Mouse (Mus musculus) heart, embryonic 13.5 days (tissue): ENCODE results near the gene 9430097D07Rik. TPM values are rescaled to one million over a fixed set of nuclear protein-coding genes. Genes with fewer than 3 reads are reported as not detected.

Experiments
- ATAC-seq: fragments of 200-750 bp; cut with Nextera tagmentation; 2 replicates; pipeline ENCODE4 v1.8.0; 2017; ENCODE audit warnings: moderate TSS enrichment; ENCODE audit not compliant: insufficient number of reproducible peaks, low FRiP score, low TSS enrichment; ENCODE audit errors: extremely low read depth
- H3K27ac ChIP-seq: fragments of 300-500 bp; sonication (generic); replicated peaks from 2 replicates; pipeline ENCODE4 v1.5.1; 2015; ENCODE audit warnings: moderate library complexity, mild to moderate bottlenecking, inconsistent platforms
- H3K27me3 ChIP-seq: fragments of 300-500 bp; sonication (generic); replicated peaks from 2 replicates; pipeline ENCODE4 v1.6.1; 2015; ENCODE audit warnings: mild to moderate bottlenecking, inconsistent platforms
- H3K36me3 ChIP-seq: fragments of 300-500 bp; sonication (generic); 2 replicates; pipeline ENCODE4 v1.6.1; 2015; ENCODE audit warnings: mild to moderate bottlenecking, inconsistent platforms
- H3K4me1 ChIP-seq: fragments of 300-500 bp; sonication (generic); 2 replicates; pipeline ENCODE4 v1.6.1; 2015; ENCODE audit warnings: inconsistent platforms
- H3K4me2 ChIP-seq: fragments of 300-500 bp; sonication (generic); 2 replicates; pipeline ENCODE4 v1.6.1; 2015; ENCODE audit warnings: inconsistent platforms, mild to moderate bottlenecking, moderate library complexity
- H3K4me3 ChIP-seq: fragments of 300-500 bp; sonication (generic); 2 replicates; pipeline ENCODE4 v1.5.1; 2015; ENCODE audit warnings: moderate library complexity, mild to moderate bottlenecking, inconsistent platforms
- H3K9ac ChIP-seq: fragments of 300-500 bp; sonication (generic); 2 replicates; pipeline ENCODE4 v1.6.1; 2015; ENCODE audit warnings: inconsistent platforms, mild to moderate bottlenecking, moderate library complexity
- H3K9me3 ChIP-seq: fragments of 300-500 bp; sonication (generic); 2 replicates; pipeline ENCODE4 v1.6.1; 2016; ENCODE audit warnings: inconsistent platforms
- WGBS: fragments of 180-500 bp; shearing (Covaris S2); methylation state at CpG from one replicate; pipeline ENCODE4 v1.1.7; 2015; ENCODE audit warnings: mixed read lengths; 5-methylcytosine and 5-hydroxymethylcytosine counted together
- polyA plus RNA-seq: library from polyadenylated mRNA; unstranded; fragments of >200 nt; fragmentation: Nextera tagmentation; extraction: Ambion mirVana; gene quantifications from 2 replicates; pipeline ENCODE4 v1.2.1, GENCODE M21; 2015

The 9430097D07Rik gene
- polyA plus RNA-seq, 1 experiment from 2014 or later = 0.21 TPM

GRCm38 (mm10) chr2:32596725-32597124 is 21.2 kb upstream of the 9430097D07Rik start:
- peaks cover 10% of the 10 kb centered on the region for H3K4me1 ChIP-seq
- H3K27me3 ChIP-seq = no peaks in the 10 kb centered on the region
- H3K4me3 ChIP-seq = no peak overlapping the region
- H3K4me2 ChIP-seq = no peak overlapping the region
- no peak for ATAC-seq
- no peaks in the 10 kb centered on the region for H3K9me3 ChIP-seq
- H3K9ac ChIP-seq = no peak overlapping the region
- H3K36me3 ChIP-seq = peaks cover 78% of the 10 kb centered on the region
- no peak overlapping the region for H3K27ac ChIP-seq
- 91% methylated on average over 13 of the region's 13 CpGs for WGBS

- Histone ChIP-seq H3K9me3 (no peaks in the 10 kb centered on the region), H3K4me2 (no peak overlapping the region), H3K36me3 (peaks cover 63% of the 10 kb centered on the region), H3K9ac (no peak overlapping the region), H3K27me3 (no peaks in the 10 kb centered on the region), H3K4me3 (no peak overlapping the region), H3K4me1 (peaks cover 39% of the 10 kb centered on the region), H3K27ac (no peak overlapping the region)
- WGBS = 60% methylated on average over 6 of the region's 6 CpGs
- no peak for ATAC-seq
Measured at GRCm38 (mm10) chr2:32591249-32591648, 15.8 kb upstream of the 9430097D07Rik start.

DNA sequence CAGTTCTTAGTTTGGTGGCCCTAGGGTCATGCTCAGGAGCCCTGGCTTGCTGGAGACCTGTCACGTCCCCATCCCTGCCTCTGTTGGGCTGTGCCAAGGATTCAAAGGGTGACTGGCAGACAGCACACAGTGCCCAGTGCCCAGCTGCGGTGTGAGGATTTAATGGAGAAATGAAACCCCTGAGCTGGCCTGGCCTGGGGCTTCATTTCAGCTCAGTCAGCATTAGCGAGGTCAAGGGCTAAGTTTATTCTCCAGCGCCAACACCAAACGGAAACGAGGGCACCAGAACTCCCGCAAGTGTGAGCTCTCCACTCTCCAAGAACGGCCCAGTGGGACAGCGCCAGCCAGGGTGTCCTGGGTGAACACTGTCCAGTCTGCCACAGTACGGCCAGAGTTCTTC is 14.7 kb upstream of the 9430097D07Rik start:
- no peak overlapping the region for H3K4me2 ChIP-seq
- no peaks in the 10 kb centered on the region for H3K9me3 ChIP-seq
- peak overlapping the region; percentile 87; the same call in 1 of the 2 replicates for H3K27ac ChIP-seq
- H3K4me1 ChIP-seq = peaks cover 41% of the 10 kb centered on the region
- no peaks in the 10 kb centered on the region for H3K27me3 ChIP-seq
- peaks cover 53% of the 10 kb centered on the region for H3K36me3 ChIP-seq
- ATAC-seq = no peak
- peak overlapping the region; percentile 61; the same call in 1 of the 2 replicates for H3K9ac ChIP-seq
- no peak overlapping the region for H3K4me3 ChIP-seq
- 78% methylated on average over 10 of the region's 10 CpGs for WGBS

GRCm38 (mm10) chr2:32589213-32589795 is 13.8 kb upstream of the 9430097D07Rik start:
- WGBS = 40% methylated on average over 11 of the region's 11 CpGs
- H3K9ac ChIP-seq = peak overlapping the region; percentile 61
- no peak for ATAC-seq
- H3K27me3 ChIP-seq = no peaks in the 10 kb centered on the region
- peaks cover 43% of the 10 kb centered on the region for H3K36me3 ChIP-seq
- peak overlapping the region; percentile 73 for H3K4me3 ChIP-seq
- peaks cover 41% of the 10 kb centered on the region for H3K4me1 ChIP-seq
- no peaks in the 10 kb centered on the region for H3K9me3 ChIP-seq
- H3K4me2 ChIP-seq = peak overlapping the region; percentile 77
- H3K27ac ChIP-seq = peak overlapping the region; percentile 87

DNA sequence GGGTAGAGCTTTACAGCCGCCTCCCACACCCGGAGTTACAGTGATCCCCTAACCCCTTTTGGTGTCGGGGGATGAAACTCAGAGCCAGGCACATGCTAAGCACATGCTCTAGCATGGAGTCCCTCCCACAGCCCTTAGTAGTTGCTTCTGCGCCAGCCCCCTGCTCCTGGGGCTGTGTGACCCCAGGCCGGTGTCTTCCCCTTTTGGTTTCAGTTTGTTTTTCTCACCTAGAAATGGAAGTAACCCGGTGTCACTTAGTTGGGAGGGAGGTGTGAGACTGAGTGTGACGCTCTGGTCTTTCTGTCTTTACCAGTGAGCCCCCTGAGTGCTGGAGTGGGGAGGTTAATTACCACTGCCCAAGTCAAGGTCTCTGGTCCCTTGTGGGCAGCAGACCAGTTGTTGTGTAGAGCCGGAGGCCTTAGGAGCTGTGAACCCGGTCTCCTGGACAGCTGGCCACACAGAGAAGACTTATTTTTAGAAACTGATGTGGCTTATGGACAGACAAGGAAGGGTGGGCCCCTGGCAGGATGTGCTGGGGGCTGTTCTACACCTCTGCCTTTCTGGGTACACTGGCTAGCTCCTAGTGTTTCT is 12.3 kb upstream of the 9430097D07Rik start:
- H3K9ac ChIP-seq = peak overlapping the region; percentile 88
- peak overlapping the region; percentile 87 for H3K27ac ChIP-seq
- no peak for ATAC-seq
- H3K4me2 ChIP-seq = peak overlapping the region; percentile 77
- WGBS = 6% methylated on average over 9 of the region's 9 CpGs
- no peaks in the 10 kb centered on the region for H3K9me3 ChIP-seq
- peaks cover 46% of the 10 kb centered on the region for H3K4me1 ChIP-seq
- H3K27me3 ChIP-seq = no peaks in the 10 kb centered on the region
- peaks cover 29% of the 10 kb centered on the region for H3K36me3 ChIP-seq
- peak overlapping the region; percentile 73 for H3K4me3 ChIP-seq

DNA sequence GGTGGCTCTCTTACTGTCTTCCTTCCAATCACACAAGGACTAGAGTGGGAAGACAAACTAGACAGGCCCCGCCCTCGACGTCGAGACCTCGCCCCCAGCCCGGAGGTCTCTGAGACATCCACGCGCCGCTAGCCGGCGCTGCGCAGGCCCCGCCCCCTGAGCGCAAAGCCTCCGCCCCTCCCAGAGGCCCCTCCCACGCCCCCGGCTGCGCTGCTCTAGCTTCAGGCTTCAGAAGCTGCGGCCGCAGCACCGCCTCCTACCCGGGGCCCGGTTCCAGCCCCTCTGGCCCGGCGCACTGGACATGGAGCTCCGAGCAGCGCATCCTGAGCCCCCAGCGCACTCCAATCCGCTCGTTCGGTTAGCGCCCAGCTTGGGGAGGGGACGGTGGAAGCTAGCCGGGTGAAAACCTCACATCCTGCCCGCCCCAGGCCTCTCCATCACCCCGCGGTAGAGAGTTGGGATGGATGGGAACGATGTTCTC is 11.4 kb upstream of the 9430097D07Rik start, which contains the start of gene St6galnac4:
TSS of gene St6galnac4 (plus strand) at position 225 of the 481 bp plus-strand sequence.
- WGBS = 0% methylated on average over 38 of the region's 38 CpGs
- no peaks in the 10 kb centered on the region for H3K9me3 ChIP-seq

DNA sequence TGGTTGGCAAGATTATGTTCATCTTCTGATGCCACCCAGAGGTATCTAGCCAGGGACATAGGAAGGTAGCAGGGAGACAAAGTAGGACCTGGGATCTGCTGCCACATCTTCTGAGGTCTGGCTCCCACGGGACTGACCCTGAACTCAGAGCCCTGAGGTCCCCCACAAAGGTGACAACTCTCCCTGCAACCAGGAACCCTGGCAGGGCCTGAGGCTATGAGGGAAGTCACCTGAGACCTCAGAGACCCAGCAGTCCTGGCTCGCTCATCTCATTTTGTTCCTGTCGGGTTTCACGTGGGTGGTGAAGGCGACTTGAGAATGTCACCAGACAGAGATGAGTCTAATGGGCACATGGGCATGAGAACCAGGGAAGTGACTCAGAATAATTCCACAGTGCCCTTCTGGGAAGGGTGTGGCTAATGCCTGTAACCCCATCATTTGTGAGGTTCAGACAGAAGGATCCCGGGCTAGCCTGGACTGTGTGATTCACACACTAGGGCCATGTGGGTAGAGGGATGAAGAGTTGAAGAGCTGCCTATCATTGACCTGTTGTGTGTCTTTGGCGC is 9.7 kb upstream of the 9430097D07Rik start:
- Histone ChIP-seq H3K4me1 (peaks cover 43% of the 10 kb centered on the region), H3K27me3 (peaks cover 20% of the 10 kb centered on the region), H3K9ac (no peak overlapping the region), H3K9me3 (no peaks in the 10 kb centered on the region), H3K4me3 (no peak overlapping the region), H3K27ac (no peak overlapping the region), H3K36me3 (peaks cover 8% of the 10 kb centered on the region), H3K4me2 (no peak overlapping the region)
- ATAC-seq = no peak
- WGBS = 80% methylated on average over 7 of the region's 7 CpGs

More for the DNA sequence above, 11.4 kb upstream of the 9430097D07Rik start, which contains the start of gene St6galnac4:
- peak within 1 kb of the TSS; percentile 77 for H3K4me2 ChIP-seq
- H3K9ac ChIP-seq = peak within 1 kb of the TSS; percentile 88
- peaks cover 21% of the 10 kb centered on the region for H3K36me3 ChIP-seq
- peaks cover 6% of the 10 kb centered on the region for H3K27me3 ChIP-seq
- ATAC-seq = peak; percentile 91
- peak within 1 kb of the TSS; percentile 87 for H3K27ac ChIP-seq
- H3K4me1 ChIP-seq = peaks cover 47% of the 10 kb centered on the region
- peak within 1 kb of the TSS; percentile 73 for H3K4me3 ChIP-seq

GRCm38 (mm10) chr2:32582830-32583799 is 7.6 kb upstream of the 9430097D07Rik start:
- WGBS = 10% methylated on average over 37 of the region's 37 CpGs
- no peak overlapping the region for H3K27ac ChIP-seq
- H3K9ac ChIP-seq = peak overlapping the region; percentile 61

GRCm38 (mm10) chr2:32581450-32582095 is 6.1 kb upstream of the 9430097D07Rik start:
- peak overlapping the region; percentile 20; the same call in 1 of the 2 replicates for H3K9ac ChIP-seq
- peaks cover 14% of the 10 kb centered on the region for H3K4me1 ChIP-seq
- H3K4me3 ChIP-seq = peak overlapping the region; percentile 36
- no peak overlapping the region for H3K27ac ChIP-seq
- peak overlapping the region; percentile 47 for H3K4me2 ChIP-seq
- no peaks in the 10 kb centered on the region for H3K36me3 ChIP-seq
- WGBS = 38% methylated on average over 19 of the region's 19 CpGs
- ATAC-seq = no peak
- no peaks in the 10 kb centered on the region for H3K9me3 ChIP-seq
- H3K27me3 ChIP-seq = peaks cover 56% of the 10 kb centered on the region

More at GRCm38 (mm10) chr2:32582830-32583799, 7.6 kb upstream of the 9430097D07Rik start:
- peak; percentile 39; the same call in 1 of the 2 replicates for ATAC-seq
- H3K9me3 ChIP-seq = no peaks in the 10 kb centered on the region
- H3K4me2 ChIP-seq = peak overlapping the region; percentile 66
- H3K36me3 ChIP-seq = no peaks in the 10 kb centered on the region
- peaks cover 24% of the 10 kb centered on the region for H3K4me1 ChIP-seq
- H3K27me3 ChIP-seq = peaks cover 41% of the 10 kb centered on the region
- peak overlapping the region; percentile 39 for H3K4me3 ChIP-seq
